ENCODE assay signal across 14 mouse cellular contexts in the genomic region with DNA sequence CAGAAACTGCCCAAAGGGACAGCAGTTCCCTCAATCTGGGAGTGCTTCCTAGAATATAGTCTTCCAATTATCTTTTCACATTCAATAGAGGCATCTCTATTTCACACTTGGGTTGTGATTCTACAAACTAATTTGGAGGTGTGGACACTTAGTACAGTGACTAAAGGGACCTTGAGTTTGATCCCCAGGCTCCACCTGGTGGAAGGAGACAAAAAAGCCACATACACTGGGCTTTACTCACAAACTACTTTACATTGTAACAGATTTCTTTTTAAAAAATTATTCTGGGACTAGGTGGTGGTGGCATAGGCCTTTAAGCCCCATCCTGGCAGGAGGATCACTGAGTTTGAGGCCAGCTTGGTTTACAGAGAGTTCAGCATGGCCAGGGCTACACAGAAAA. TPM values are rescaled to one million over a fixed set of nuclear protein-coding genes. Genes with fewer than 3 reads are reported as not detected.
DNase-seq lines count a peak whose midpoint lies in the region; ATAC-seq and TF ChIP-seq lines count a peak whose summit lies in the region.
"Had no signal": no experiment of that assay in that cellular context is flagged by ENCODE, and none has a peak within 500 bp of the region (broad histone marks: within the 10 kb centered on the region; RNA-seq: fewer than 3 reads in every experiment).

No protein-coding gene starts in this region.

- intact Hi-C loops in gastrocnemius, adult 2 months (cut with DNase I) = no loop called here

- no peak overlapping the region for H3K9ac ChIP-seq in heart, embryonic 12.5 days
- H3K9ac ChIP-seq: forebrain, embryonic 15.5 days; kidney, embryonic 15.5 days; liver, embryonic 13.5 days; neural tube, embryonic 12.5 days had no signal

- H3K9me3 ChIP-seq in heart, embryonic 12.5 days (replicated peaks) = no peaks in the 10 kb centered on the region
- H3K9me3 ChIP-seq: forebrain, embryonic 15.5 days; hindbrain, embryonic 10.5 days; kidney, embryonic 15.5 days; liver, embryonic 13.5 days; neural tube, embryonic 12.5 days had no signal

- peaks cover 11% of the 10 kb centered on the region for H3K4me1 ChIP-seq in heart, embryonic 12.5 days (replicated peaks)
- H3K4me1 ChIP-seq in lung, adult 2 months (ENCODE audit: control insufficient read depth, insufficient read depth, low read length) = peaks cover 9% of the 10 kb centered on the region
- H3K4me1 ChIP-seq: forebrain, embryonic 15.5 days; hindbrain, embryonic 10.5 days; kidney, embryonic 15.5 days; liver, embryonic 13.5 days; neural tube, embryonic 12.5 days had no signal

- no peak for TF ChIP-seq POLR2A in lung, adult 2 months (IDR thresholded peaks at IDR 0.05; ENCODE audit: borderline replicate concordance, extremely low read depth, low read depth, low read length)

- peak; percentile 4 for DNase-seq in heart, postnatal 4 days
- DNase-seq in lung, adult 2 months = peak; percentile 1
- no peak for DNase-seq in lung, postnatal 36 days
- DNase-seq in urinary bladder, postnatal 4 days (ENCODE audit: low spot score in 2 of 2) = peak; percentile 11 to 14
- DNase-seq in urinary bladder, adult 18-20 months (ENCODE audit: low spot score in 2 of 2) = no peak
- DNase-seq in gastrocnemius, adult 2 months = no peak
- DNase-seq: gastrocnemius, postnatal 36 days; liver, embryonic 13.5 days; retina, postnatal 1 day had no signal

- no peak overlapping the region for H3K4me3 ChIP-seq in heart, embryonic 12.5 days
- no peak overlapping the region for H3K4me3 ChIP-seq in lung, adult 2 months (replicated peaks; ENCODE audit: extremely low read depth, low read depth, low read length)
- H3K4me3 ChIP-seq in gastrocnemius, adult 2 months = no peak overlapping the region
- H3K4me3 ChIP-seq: forebrain, embryonic 15.5 days; hindbrain, embryonic 10.5 days; kidney, embryonic 15.5 days; liver, embryonic 13.5 days; neural tube, embryonic 12.5 days had no signal

- H3K27me3 ChIP-seq in heart, embryonic 12.5 days (replicated peaks) = no peaks in the 10 kb centered on the region
- H3K27me3 ChIP-seq: forebrain, embryonic 15.5 days; kidney, embryonic 15.5 days; liver, embryonic 13.5 days; neural tube, embryonic 12.5 days had no signal

- no peak for TF ChIP-seq CTCF in lung, adult 2 months (IDR thresholded peaks at IDR 0.05; ENCODE audit: insufficient read depth, low read length)
- no peak; the same call in 1 of the 2 replicates for TF ChIP-seq CTCF in gastrocnemius, adult 2 months (IDR thresholded peaks at IDR 0.05)

- no peak overlapping the region for H3K4me2 ChIP-seq in heart, embryonic 12.5 days
- H3K4me2 ChIP-seq: forebrain, embryonic 15.5 days; kidney, embryonic 15.5 days; liver, embryonic 13.5 days; neural tube, embryonic 12.5 days had no signal

- ATAC-seq in heart, embryonic 12.5 days (ENCODE audit: insufficient number of reproducible peaks, low FRiP score) = no peak
- ATAC-seq: forebrain, embryonic 15.5 days had no signal

- no peak overlapping the region for H3K27ac ChIP-seq in heart, embryonic 12.5 days (ENCODE audit: poor library complexity, severe bottlenecking)
- no peak overlapping the region for H3K27ac ChIP-seq in gastrocnemius, adult 2 months
- H3K27ac ChIP-seq: forebrain, embryonic 15.5 days; hindbrain, embryonic 10.5 days; kidney, embryonic 15.5 days; liver, embryonic 13.5 days; neural tube, embryonic 12.5 days had no signal

- H3K36me3 ChIP-seq in heart, embryonic 12.5 days = peaks cover 58% of the 10 kb centered on the region

RNA-seq across cellular contexts. Expression of gene F2rl3, which starts 3.4 kb away (rescaled TPM):
- total RNA-seq in heart, postnatal 4 days (2021) = 1 to 10 TPM; 3.5 TPM
- polyA plus RNA-seq in heart, embryonic 12.5 days (2016; fragmentation: Nextera tagmentation; extraction: Ambion mirVana) = 0.54 and 0.91 TPM in 2 replicates
- polyA plus RNA-seq in lung, adult 2 months (2012; rRNA removed) = 1.9 and 2.1 TPM in 2 replicates
- total RNA-seq in gastrocnemius, adult 2 months (2021) = 1 to 10 TPM; 1.1 to 1.6 TPM

RNA-seq across cellular contexts. Expression of gene Sin3b, which starts 35.2 kb away (rescaled TPM):
- total RNA-seq in heart, postnatal 4 days (2021) = 100 to 1,000 TPM; 133 to 135 TPM
- polyA plus RNA-seq in heart, embryonic 12.5 days (2016; fragmentation: Nextera tagmentation; extraction: Ambion mirVana) = 147 and 151 TPM in 2 replicates
- polyA plus RNA-seq in lung, adult 2 months (2012; rRNA removed) = 89.9 and 108 TPM in 2 replicates
- total RNA-seq in gastrocnemius, adult 2 months (2021) = 10 to 100 TPM; 29.4 to 36.6 TPM

Comparison
In these comparisons a context has a peak if more than half of its experiments do, and no peak if none do; other contexts are left out.
1. DNase-seq: peak in heart, postnatal 4 days (single experiment), lung, adult 2 months (single experiment) and urinary bladder, postnatal 4 days (2 of 2); none in lung, postnatal 36 days (single experiment), urinary bladder, adult 18-20 months (0 of 2) and gastrocnemius, adult 2 months (single experiment).